Mouse (Mus musculus) testis, adult 2 months (tissue): ENCODE results near the gene Cyp2b10. TPM values are rescaled to one million over a fixed set of nuclear protein-coding genes. Genes with fewer than 3 reads are reported as not detected.
"Not testable (repeated sequence)": the region's sequence is repeated elsewhere in the genome, so short reads cannot be mapped to it uniquely, and the experiment has no call there.

ENCODE experiments used
- H3K27ac ChIP-seq: fragments of 200-500 bp; 2 replicates; pipeline ENCODE4 v1.5.1; 2012; ENCODE audit warnings: low read depth, low read length; ENCODE audit not compliant: control insufficient read depth, insufficient read depth
- H3K27me3 ChIP-seq: fragments of 200-500 bp; 2 replicates; pipeline ENCODE4 v1.6.1; 2012; ENCODE audit warnings: mild to moderate bottlenecking, low read length, moderate library complexity; ENCODE audit not compliant: control insufficient read depth, insufficient read depth
- H3K36me3 ChIP-seq: fragments of 200-500 bp; 2 replicates; pipeline ENCODE4 v1.6.1; 2012; ENCODE audit warnings: mild to moderate bottlenecking, low read length; ENCODE audit not compliant: control insufficient read depth, insufficient read depth
- H3K4me1 ChIP-seq: fragments of 200-500 bp; 2 replicates; pipeline ENCODE4 v1.6.1; 2012; ENCODE audit warnings: low read length; ENCODE audit not compliant: control insufficient read depth, insufficient read depth
- H3K4me3 ChIP-seq: fragments of 200-500 bp; 2 replicates; pipeline ENCODE4 v1.5.1; 2012; ENCODE audit warnings: low read depth, mild to moderate bottlenecking, low read length, moderate library complexity, mixed read lengths; ENCODE audit not compliant: control insufficient read depth
- CTCF ChIP-seq: fragments of 200-500 bp; IDR thresholded peaks from 2 replicates; pipeline ENCODE4 v1.5.1; 2012; ENCODE audit warnings: low read depth, mild to moderate bottlenecking, inconsistent platforms, low read length, moderate library complexity; ENCODE audit not compliant: control insufficient read depth, insufficient read depth, insufficient replicate concordance
- POLR2A ChIP-seq: fragments of 200-500 bp; IDR thresholded peaks from 2 replicates; pipeline ENCODE4 v1.6.1; 2012; ENCODE audit warnings: low read depth, mild to moderate bottlenecking, inconsistent platforms, low read length, moderate library complexity; ENCODE audit not compliant: control insufficient read depth
- polyA plus RNA-seq: library from polyadenylated mRNA; depleted of rRNA; stranded (reverse); fragments of >200 nt; gene quantifications from 2 replicates; pipeline ENCODE4 v1.2.3, GENCODE M21; 2012

Cyp2b10 gene
- polyA plus RNA-seq, 1 experiment: not detected

- Histone ChIP-seq H3K4me3 (no peak overlapping the region), H3K27me3 (no peaks in the 10 kb centered on the region), H3K4me1 (peaks cover 3% of the 10 kb centered on the region; the same call in 1 of the 2 replicates), H3K27ac (no peak overlapping the region), H3K36me3 (no peaks in the 10 kb centered on the region)
- TF ChIP-seq CTCF (no peak), POLR2A (no peak)
Measured at GRCm38 (mm10) chr7:25864861-25865260, 32.6 kb upstream of the Cyp2b10 start.

- no peaks in the 10 kb centered on the region for H3K36me3 ChIP-seq
- no peaks in the 10 kb centered on the region for H3K27me3 ChIP-seq
- TF ChIP-seq CTCF: peak; percentile 24; the same call in 1 of the 2 replicates
- no peak for TF ChIP-seq POLR2A
- no peaks in the 10 kb centered on the region for H3K4me1 ChIP-seq
- no peak overlapping the region for H3K4me3 ChIP-seq
- H3K27ac ChIP-seq: no peak overlapping the region
Measured at GRCm38 (mm10) chr7:25869789-25870188, 27.6 kb upstream of the Cyp2b10 start.

GRCm38 (mm10) chr7:25872624-25873023 is 24.8 kb upstream of the Cyp2b10 start:
- TF ChIP-seq CTCF (no peak), POLR2A (no peak)
- H3K27me3 ChIP-seq: no peaks in the 10 kb centered on the region
- H3K27ac ChIP-seq: no peak overlapping the region
- H3K4me1 ChIP-seq: no peaks in the 10 kb centered on the region
- no peaks in the 10 kb centered on the region for H3K36me3 ChIP-seq
- no peak overlapping the region for H3K4me3 ChIP-seq

GRCm38 (mm10) chr7:25878735-25879134 is 18.7 kb upstream of the Cyp2b10 start:
- H3K27me3 ChIP-seq: no peaks in the 10 kb centered on the region
- H3K36me3 ChIP-seq: no peaks in the 10 kb centered on the region
- H3K27ac ChIP-seq: no peak overlapping the region
- H3K4me3 ChIP-seq: no peak overlapping the region
- TF ChIP-seq POLR2A: no peak
- no peak for TF ChIP-seq CTCF
- H3K4me1 ChIP-seq: no peaks in the 10 kb centered on the region

GRCm38 (mm10) chr7:25880721-25881120 is 16.7 kb upstream of the Cyp2b10 start:
- not testable (repeated sequence) for H3K27ac ChIP-seq, H3K36me3 ChIP-seq, H3K4me1 ChIP-seq, H3K27me3 ChIP-seq, H3K4me3 ChIP-seq

- H3K27ac ChIP-seq: no peak overlapping the region
- no peaks in the 10 kb centered on the region for H3K4me1 ChIP-seq
- no peaks in the 10 kb centered on the region for H3K27me3 ChIP-seq
- no peaks in the 10 kb centered on the region for H3K36me3 ChIP-seq
- no peak overlapping the region for H3K4me3 ChIP-seq
- TF ChIP-seq POLR2A (no peak), CTCF (no peak)
Measured at GRCm38 (mm10) chr7:25884272-25884671, 13.1 kb upstream of the Cyp2b10 start.

GRCm38 (mm10) chr7:25887758-25888157 is 9.7 kb upstream of the Cyp2b10 start:
- no peaks in the 10 kb centered on the region for H3K27me3 ChIP-seq
- TF ChIP-seq CTCF: no peak
- TF ChIP-seq POLR2A: no peak
- no peaks in the 10 kb centered on the region for H3K36me3 ChIP-seq
- H3K27ac ChIP-seq: no peak overlapping the region
- H3K4me3 ChIP-seq: no peak overlapping the region
- peaks cover 7% of the 10 kb centered on the region for H3K4me1 ChIP-seq

- no peaks in the 10 kb centered on the region for H3K27me3 ChIP-seq
- no peak overlapping the region for H3K27ac ChIP-seq
- H3K4me3 ChIP-seq: no peak overlapping the region
- peaks cover 7% of the 10 kb centered on the region for H3K4me1 ChIP-seq
- H3K36me3 ChIP-seq: no peaks in the 10 kb centered on the region
- no peak for TF ChIP-seq POLR2A
- no peak for TF ChIP-seq CTCF
Measured at GRCm38 (mm10) chr7:25893159-25893558, 4.3 kb upstream of the Cyp2b10 start.
